Mouse (Mus musculus) gastrocnemius, postnatal 25 days (tissue): ENCODE data around the gene Ankra2. TPM values are rescaled to one million over a fixed set of nuclear protein-coding genes. Genes with fewer than 3 reads are reported as not detected.

Experiments
- DNase-seq: peaks from one replicate; pipeline ENCODE4 v3.0.0; 2022
- total RNA-seq, 2 experiments: library from RNA; stranded (reverse); gene quantifications; 1 replicate in 1 of 2; 2 replicates in 1 of 2; pipeline ENCODE4 v1.2.3; 2021

The Ankra2 gene
- total RNA-seq, 2 experiments from 2014 or later: 13.8 to 13.9 TPM

GRCm38 (mm10) chr13:98296072-98296471, 33.2 kb downstream of the Ankra2 start:
- no peak for DNase-seq

- DNase-seq: no peak
These were observed 35.1 kb downstream of the Ankra2 start for GRCm38 (mm10) chr13:98297883-98298482.

GRCm38 (mm10) chr13:98298833-98299758, 36.2 kb downstream of the Ankra2 start:
- DNase-seq: peak; percentile 20

- DNase-seq: no peak
These were observed 42.4 kb downstream of the Ankra2 start for GRCm38 (mm10) chr13:98305257-98305656.

GRCm38 (mm10) chr13:98306393-98306792, 43.5 kb downstream of the Ankra2 start:
- no peak for DNase-seq

- no peak for DNase-seq
These were observed 44.1 kb downstream of the Ankra2 start for GRCm38 (mm10) chr13:98306852-98307475.

- no peak for DNase-seq
These were observed 45.1 kb downstream of the Ankra2 start for GRCm38 (mm10) chr13:98308004-98308403.

- DNase-seq: no peak
These were observed 45.9 kb downstream of the Ankra2 start for GRCm38 (mm10) chr13:98308724-98309123.

- DNase-seq: no peak
These were observed 48.7 kb downstream of the Ankra2 start for GRCm38 (mm10) chr13:98311597-98311996.

GRCm38 (mm10) chr13:98313631-98314030, 50.8 kb downstream of the Ankra2 start:
- DNase-seq: no peak

- no peak for DNase-seq
These were observed 52.2 kb downstream of the Ankra2 start for GRCm38 (mm10) chr13:98315124-98315523.

- DNase-seq: no peak
These were observed 53.2 kb downstream of the Ankra2 start for GRCm38 (mm10) chr13:98316140-98316479.

GRCm38 (mm10) chr13:98316480-98317245, 53.8 kb downstream of the Ankra2 start, which contains the start of gene Btf3:
Btf3 (minus strand) TSS chr13:98317006.
- DNase-seq: peak; percentile 91

GRCm38 (mm10) chr13:98317246-98317677, 54.4 kb downstream of the Ankra2 start:
- no peak for DNase-seq

GRCm38 (mm10) chr13:98317911-98318310, 55.0 kb downstream of the Ankra2 start:
- no peak for DNase-seq

Other genes starting within 250 kb of the Ankra2 start
- gene Arhgef28, start 56.6 kb upstream of the Ankra2 start, total RNA-seq: 1 to 10 TPM; 2.3 to 3.6 TPM
- gene Utp15, start within 50 bp of the Ankra2 start, total RNA-seq: 1 to 10 TPM; 3.4 to 4.1 TPM
- gene Gm21976, start 16.8 kb downstream of the Ankra2 start, total RNA-seq: not detected
- gene Btf3, start 53.9 kb downstream of the Ankra2 start, total RNA-seq: 100 to 1,000 TPM; 194 to 210 TPM
- gene Foxd1, start 91.2 kb downstream of the Ankra2 start, total RNA-seq: under 1 TPM in 1 of 2 experiments, not detected in 1; 0.08 TPM
- gene Gm10320, start 228.9 kb downstream of the Ankra2 start, total RNA-seq: not detected